Mouse (Mus musculus) heart, embryonic 14.5 days (tissue): ENCODE measurements around the gene Nfib. TPM values are rescaled to one million over a fixed set of nuclear protein-coding genes. Genes with fewer than 3 reads are reported as not detected.

Experiments used
- ATAC-seq: fragments of 200-750 bp; cut with Nextera tagmentation; 2 replicates; pipeline ENCODE4 v1.8.0; 2017; ENCODE audit warnings: low read depth, moderate TSS enrichment; ENCODE audit not compliant: insufficient number of reproducible peaks, insufficient read depth, low FRiP score
- H3K27ac ChIP-seq, 2 experiments: fragments of 200-500 bp in 1 of 2; fragments of 300-500 bp in 1 of 2; sonication (generic) in 1 of 2; replicated peaks in 1 of 2; 2 replicates each; pipeline ENCODE4 v1.5.1; 2012 to 2014; ENCODE audit warnings: low read depth in 2 of 2, low read length in 2 of 2, control low read depth in 1 of 2, mild to moderate bottlenecking in 1 of 2, mixed read lengths in 1 of 2; ENCODE audit not compliant: control insufficient read depth in 1 of 2, insufficient read depth in 1 of 2
- H3K27me3 ChIP-seq: fragments of 300-500 bp; sonication (generic); 2 replicates; pipeline ENCODE4 v1.6.1; 2014; ENCODE audit warnings: mild to moderate bottlenecking, low read length, control low read depth; ENCODE audit not compliant: control insufficient read depth, insufficient read depth
- H3K36me3 ChIP-seq: fragments of 300-500 bp; sonication (generic); 2 replicates; pipeline ENCODE4 v1.6.1; 2014; ENCODE audit warnings: mild to moderate bottlenecking, control low read depth, low read length, mixed read lengths; ENCODE audit not compliant: control insufficient read depth, insufficient read depth
- H3K4me1 ChIP-seq, 2 experiments: fragments of 200-500 bp in 1 of 2; fragments of 300-500 bp in 1 of 2; sonication (generic) in 1 of 2; 2 replicates each; pipeline ENCODE4 v1.6.1; 2012 to 2014; ENCODE audit warnings: low read length in 2 of 2, control low read depth in 1 of 2, mixed read lengths in 1 of 2; ENCODE audit not compliant: control insufficient read depth in 2 of 2, insufficient read depth in 2 of 2
- H3K4me2 ChIP-seq: fragments of 300-500 bp; sonication (generic); 2 replicates; pipeline ENCODE4 v1.6.1; 2014; ENCODE audit warnings: mild to moderate bottlenecking, low read length
- H3K4me3 ChIP-seq, 2 experiments: fragments of 200-500 bp in 1 of 2; fragments of 300-500 bp in 1 of 2; sonication (generic) in 1 of 2; 2 replicates each; pipeline ENCODE4 v1.5.1; 2012 to 2014; ENCODE audit warnings: low read length in 2 of 2, mild to moderate bottlenecking in 2 of 2, control low read depth in 1 of 2, low read depth in 1 of 2, moderate library complexity in 1 of 2; ENCODE audit not compliant: control insufficient read depth in 1 of 2, insufficient read depth in 1 of 2
- H3K9ac ChIP-seq: fragments of 300-500 bp; sonication (generic); 2 replicates; pipeline ENCODE4 v1.6.1; 2014; ENCODE audit warnings: mild to moderate bottlenecking, low read length
- H3K9me3 ChIP-seq: fragments of 300-500 bp; sonication (generic); 2 replicates; pipeline ENCODE4 v1.6.1; 2016; ENCODE audit warnings: low read length, control low read depth; ENCODE audit not compliant: control insufficient read depth
- WGBS: fragments of 180-500 bp; shearing (Covaris S2); extraction: QIAGEN DNeasy Blood & Tissue Kit; methylation state at CpG from one replicate; pipeline ENCODE4 v1.1.7; 2014; 5-methylcytosine and 5-hydroxymethylcytosine counted together
- polyA plus RNA-seq: library from polyadenylated mRNA; unstranded; fragments of >200 nt; fragmentation: Nextera tagmentation; extraction: Ambion mirVana; gene quantifications from 2 replicates; pipeline ENCODE4 v1.2.1, GENCODE M21; 2014

Gene Nfib
- polyA plus RNA-seq, 1 experiment from 2014 or later = 79.8 TPM

GRCm38 (mm10) chr4:82641066-82641680, 64.4 kb downstream of the Nfib start:
- H3K27me3 ChIP-seq = no peaks in the 10 kb centered on the region
- H3K4me3 ChIP-seq = no peak overlapping the region
- H3K4me2 ChIP-seq = no peak overlapping the region
- no peaks in the 10 kb centered on the region for H3K36me3 ChIP-seq
- 50% methylated on average over 5 of the region's 5 CpGs for WGBS
- no peak for ATAC-seq
- no peak overlapping the region for H3K9ac ChIP-seq
- no peaks in the 10 kb centered on the region for H3K9me3 ChIP-seq
- no peak overlapping the region for H3K27ac ChIP-seq
- 0 out of 4 replicates have a peak, but pooled peaks cover 0 to 10% of the 10 kb centered on the region in 2 experiments for H3K4me1 ChIP-seq

GRCm38 (mm10) chr4:82638251-82638650, 67.3 kb downstream of the Nfib start:
- WGBS = 90% methylated on average over 9 of the region's 9 CpGs
- Histone ChIP-seq H3K9ac (no peak overlapping the region), H3K27me3 (no peaks in the 10 kb centered on the region), H3K36me3 (no peaks in the 10 kb centered on the region), H3K4me2 (no peak overlapping the region), H3K9me3 (no peaks in the 10 kb centered on the region), H3K27ac (no peak overlapping the region), H3K4me3 (no peak overlapping the region), H3K4me1 (0 out of 4 replicates have a peak, but pooled peaks cover 0 to 14% of the 10 kb centered on the region in 2 experiments)
- no peak for ATAC-seq

GRCm38 (mm10) chr4:82637633-82638032, 67.9 kb downstream of the Nfib start:
- Histone ChIP-seq H3K9ac (no peak overlapping the region), H3K36me3 (no peaks in the 10 kb centered on the region), H3K4me2 (no peak overlapping the region), H3K4me3 (no peak overlapping the region), H3K27me3 (no peaks in the 10 kb centered on the region), H3K27ac (no peak overlapping the region), H3K9me3 (no peaks in the 10 kb centered on the region), H3K4me1 (0 out of 4 replicates have a peak, but pooled peaks cover 0 to 14% of the 10 kb centered on the region in 2 experiments)
- ATAC-seq = no peak
- WGBS = 75% methylated on average over 4 of the region's 4 CpGs

- Histone ChIP-seq H3K27ac (no peak overlapping the region), H3K4me1 (0 out of 4 replicates have a peak, but pooled peaks cover 0 to 14% of the 10 kb centered on the region in 2 experiments), H3K36me3 (no peaks in the 10 kb centered on the region), H3K27me3 (no peaks in the 10 kb centered on the region), H3K4me3 (no peak overlapping the region), H3K4me2 (no peak overlapping the region), H3K9ac (no peak overlapping the region), H3K9me3 (no peaks in the 10 kb centered on the region)
- no peak for ATAC-seq
- 73% methylated on average over 5 of the region's 5 CpGs for WGBS
These were observed 68.9 kb downstream of the Nfib start for GRCm38 (mm10) chr4:82636658-82637057.

GRCm38 (mm10) chr4:82635881-82636280, 69.7 kb downstream of the Nfib start:
- Histone ChIP-seq H3K27me3 (no peaks in the 10 kb centered on the region), H3K36me3 (no peaks in the 10 kb centered on the region), H3K4me2 (no peak overlapping the region), H3K27ac (no peak overlapping the region), H3K9me3 (no peaks in the 10 kb centered on the region), H3K4me3 (no peak overlapping the region), H3K4me1 (0 out of 4 replicates have a peak, but pooled peaks cover 0 to 6% of the 10 kb centered on the region in 2 experiments), H3K9ac (no peak overlapping the region)
- no peak for ATAC-seq
- 56% methylated on average over 5 of the region's 5 CpGs for WGBS

- Histone ChIP-seq H3K36me3 (no peaks in the 10 kb centered on the region), H3K27me3 (no peaks in the 10 kb centered on the region), H3K4me2 (no peak overlapping the region), H3K9ac (no peak overlapping the region), H3K4me1 (0 out of 4 replicates have a peak, but pooled peaks cover 0 to 5% of the 10 kb centered on the region in 2 experiments), H3K4me3 (no peak overlapping the region), H3K9me3 (no peaks in the 10 kb centered on the region), H3K27ac (no peak overlapping the region)
- no peak for ATAC-seq
- WGBS = 75% methylated on average over 11 of the region's 11 CpGs
These were observed 70.4 kb downstream of the Nfib start for GRCm38 (mm10) chr4:82635118-82635517.

GRCm38 (mm10) chr4:82634365-82634764, 71.2 kb downstream of the Nfib start:
- Histone ChIP-seq H3K36me3 (no peaks in the 10 kb centered on the region), H3K9me3 (no peaks in the 10 kb centered on the region), H3K4me1 (0 out of 4 replicates have a peak, but pooled peaks cover 0 to 5% of the 10 kb centered on the region in 2 experiments), H3K27me3 (no peaks in the 10 kb centered on the region), H3K4me2 (no peak overlapping the region), H3K9ac (no peak overlapping the region), H3K4me3 (no peak overlapping the region), H3K27ac (no peak overlapping the region)
- WGBS = 81% methylated on average over 7 of the region's 7 CpGs
- no peak for ATAC-seq
